8 mouse cellular contexts compared by ENCODE assay signal in the genomic region with DNA sequence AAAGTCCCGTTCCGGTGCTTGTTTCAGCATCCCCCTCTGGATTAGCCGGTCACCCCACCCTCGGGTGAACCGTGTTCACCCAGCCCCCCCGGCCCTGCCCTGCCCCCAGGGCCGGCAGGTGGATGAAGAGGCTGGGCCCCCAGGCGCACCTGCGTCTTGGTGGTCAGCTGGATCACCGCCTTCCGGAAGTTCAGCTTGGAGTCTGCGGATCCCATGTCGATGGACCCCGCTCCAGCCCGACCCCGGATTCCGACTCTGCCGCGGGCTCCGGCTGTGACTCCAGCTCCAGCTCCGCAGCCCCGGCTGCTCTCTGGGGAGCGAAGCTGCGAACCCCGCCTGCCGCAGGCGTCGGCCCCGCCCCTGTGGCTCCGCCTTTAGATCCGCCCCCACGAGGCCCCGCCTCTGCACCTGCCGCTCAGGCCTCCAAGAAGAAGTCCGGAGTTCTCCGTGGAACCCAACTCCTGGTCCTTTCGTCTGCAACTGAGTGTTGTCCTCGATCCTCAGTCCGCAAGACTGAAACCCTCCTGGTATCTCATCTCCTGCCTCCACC. TPM values are rescaled to one million over a fixed set of nuclear protein-coding genes. Genes with fewer than 3 reads are reported as not detected.
DNase-seq lines count a peak whose midpoint lies in the region; ATAC-seq and TF ChIP-seq lines count a peak whose summit lies in the region.

Gene Hid1 (minus strand): TSS at position 362 of the 550 bp plus-strand sequence.

- no peak for TF ChIP-seq CTCF in gastrocnemius, adult 2 months (IDR thresholded peaks at IDR 0.05)
- no peak for TF ChIP-seq CTCF in hindbrain, postnatal 0 days (IDR thresholded peaks at IDR 0.05; ENCODE audit: low read depth)

- no peaks in the 10 kb centered on the region for H3K27me3 ChIP-seq in hindbrain, postnatal 0 days (ENCODE audit: insufficient read depth, low read length)

- peak within 1 kb of the TSS; percentile 94 for H3K4me2 ChIP-seq in hindbrain, postnatal 0 days (ENCODE audit: low read depth, low read length)

- H3K9ac ChIP-seq in hindbrain, postnatal 0 days (replicated peaks; ENCODE audit: low read length) = peak within 1 kb of the TSS; percentile 80

- H3K27ac ChIP-seq in gastrocnemius, adult 2 months = peak within 1 kb of the TSS; percentile 72
- peak within 1 kb of the TSS; percentile 90 for H3K27ac ChIP-seq in hindbrain, postnatal 0 days

- peaks cover 14% of the 10 kb centered on the region for H3K4me1 ChIP-seq in hindbrain, postnatal 0 days (ENCODE audit: insufficient read depth, low read length)

- no peaks in the 10 kb centered on the region for H3K9me3 ChIP-seq in hindbrain, postnatal 0 days (ENCODE audit: low read length)

- DNase-seq in adrenal gland, adult (ENCODE audit: inconsistent age in 2 of 2, low spot score in 1 of 2) = peak; percentile 92 to 96
- DNase-seq in cerebellum, postnatal 4 days (ENCODE audit: low spot score in 2 of 2) = peak; percentile 53 to 73
- DNase-seq in gastrocnemius, adult 2 months = peak; percentile 86
- peak; percentile 91 for DNase-seq in hindbrain, postnatal 0 days (ENCODE audit: low spot score)
- peak; percentile 76 to 85 for DNase-seq in left cerebral cortex, adult 8-10 months (ENCODE audit: low spot score in 2 of 2)
- DNase-seq in right cerebral cortex, postnatal 14 days = peak; percentile 82
- DNase-seq in urinary bladder, postnatal 36 days (ENCODE audit: low spot score in 2 of 2) = peak; percentile 79 to 88

- no peaks in the 10 kb centered on the region for H3K36me3 ChIP-seq in hindbrain, postnatal 0 days (ENCODE audit: insufficient read depth, low read length)

- WGBS in hindbrain, postnatal 0 days = under 1% methylated on average over 39 of the region's 39 CpGs

- intact Hi-C loops in gastrocnemius, adult 2 months (cut with DNase I) = no loop called here

- ATAC-seq in hindbrain, postnatal 0 days = peak; percentile 52
- peak; percentile 95 for ATAC-seq in megakaryocyte, adult 5-6 weeks (ENCODE audit: poor library complexity, severe bottlenecking)

- H3K4me3 ChIP-seq in gastrocnemius, adult 2 months = peak within 1 kb of the TSS; percentile 86
- H3K4me3 ChIP-seq in hindbrain, postnatal 0 days (ENCODE audit: low read length) = peak within 1 kb of the TSS; percentile 74

RNA-seq across cellular contexts. Expression of gene Hid1, which starts in this region (rescaled TPM):
- 1 to 10 TPM; 1.0 to 1.2 TPM for total RNA-seq in gastrocnemius, adult 2 months (2021)
- total RNA-seq in hindbrain, postnatal 0 days (2014; rRNA removed) = 78.9 and 87.5 TPM in 2 replicates
- polyA plus RNA-seq in hindbrain, postnatal 0 days (2015; fragmentation: Nextera tagmentation; extraction: Ambion mirVana) = 55.3 and 58.1 TPM in 2 replicates
- total RNA-seq in left cerebral cortex, adult 8-10 months (2022) = 100 to 1,000 TPM; 103 to 118 (median 107) TPM
- total RNA-seq in megakaryocyte, adult 5-6 weeks (2015) = 0.27 TPM in 1 of 2 replicates, not detected in the other
- 0.07 and 0.16 TPM in 2 replicates for total RNA-seq in megakaryocyte, adult 5-6 weeks (2017)

Comparison
In these comparisons a context has a peak if more than half of its experiments do, and no peak if none do; other contexts are left out.
1. Peak in every context shown above with its lines: DNase-seq, ATAC-seq, H3K4me3 ChIP-seq and H3K27ac ChIP-seq.
2. RNA of gene Hid1 (total RNA-seq): 103 to 118 TPM in left cerebral cortex, adult 8-10 months and 78.9 to 87.5 TPM in hindbrain, postnatal 0 days; 1.0 to 1.2 TPM in gastrocnemius, adult 2 months and 0.07 to 0.27 TPM in megakaryocyte, adult 5-6 weeks; every median in the first group is over 10 times any median in the second.
3. Peak in ATAC-seq in megakaryocyte, adult 5-6 weeks; RNA of the gene not detected or under 1 TPM.